Mouse (Mus musculus): Measurements from ENCODE around the gene Il11ra1. TPM values are rescaled to one million over a fixed set of nuclear protein-coding genes. Genes with fewer than 3 reads are reported as not detected.
A peak's percentile ranks its signal among the peaks of the same experiment; 100 is the strongest.
"Not testable (repeated sequence)": the region's sequence is repeated elsewhere in the genome, so short reads cannot be mapped to it uniquely, and the experiment has no call there.

Il11ra1 gene
- polyA plus RNA-seq (2012; rRNA removed) (247 and 316 TPM in 2 replicates), polyA plus RNA-seq (2014; fragmentation: Nextera tagmentation; extraction: Ambion mirVana) (384 and 431 TPM in 2 replicates)

GRCm38 (mm10) chr4:41699783-41700182, at the start of gene Il11ra1:
Gene Il11ra1 (plus strand): TSS chr4:41699989.
- WGBS = 74% methylated on average over 8 of the region's 10 CpGs
- H3K36me3 ChIP-seq (ENCODE audit: control insufficient read depth, insufficient read depth, low read length); H3K27ac ChIP-seq (replicated peaks; ENCODE audit: low read depth, low read length); H3K27me3 ChIP-seq (ENCODE audit: control insufficient read depth, insufficient read depth, low read length); ATAC-seq (ENCODE audit: low FRiP score, low read depth); H3K9ac ChIP-seq (ENCODE audit: low read depth, low read length, severe bottlenecking); DNase-seq (ENCODE audit: low spot score); H3K4me1 ChIP-seq (ENCODE audit: control insufficient read depth, insufficient read depth, low read length); H3K4me3 ChIP-seq (replicated peaks; ENCODE audit: low read length); H3K9me3 ChIP-seq (ENCODE audit: control insufficient read depth, low read length): not testable (repeated sequence)
- peak within 1 kb of the TSS; percentile 25; the same call in 1 of the 2 replicates for H3K4me2 ChIP-seq (replicated peaks; ENCODE audit: low read depth, low read length, severe bottlenecking)

- Histone ChIP-seq H3K4me2 (replicated peaks; ENCODE audit: low read depth, low read length, severe bottlenecking) (no peak overlapping the region), H3K4me3 (replicated peaks; ENCODE audit: low read length) (no peak overlapping the region), H3K27me3 (ENCODE audit: control insufficient read depth, insufficient read depth, low read length) (0 out of 2 replicates have a peak, but pooled peaks cover 17% of the 10 kb centered on the region), H3K27ac (replicated peaks; ENCODE audit: low read depth, low read length) (no peak overlapping the region), H3K9ac (ENCODE audit: low read depth, low read length, severe bottlenecking) (no peak overlapping the region), H3K9me3 (ENCODE audit: control insufficient read depth, low read length) (no peaks in the 10 kb centered on the region), H3K36me3 (ENCODE audit: control insufficient read depth, insufficient read depth, low read length) (no peaks in the 10 kb centered on the region), H3K4me1 (ENCODE audit: control insufficient read depth, insufficient read depth, low read length) (no peaks in the 10 kb centered on the region)
- ATAC-seq (ENCODE audit: low FRiP score, low read depth) (no peak), DNase-seq (ENCODE audit: low spot score) (peak; percentile 58)
- no peak for TF ChIP-seq POLR2A (IDR thresholded peaks at IDR 0.05; ENCODE audit: borderline replicate concordance, extremely low read depth, insufficient read depth, insufficient read length)
- WGBS = 36% methylated on average over 6 of the region's 6 CpGs
Measured at GRCm38 (mm10) chr4:41653296-41653695, 46.5 kb upstream of the Il11ra1 start.

GRCm38 (mm10) chr4:41653730-41654129, 46.1 kb upstream of the Il11ra1 start:
- H3K9me3 ChIP-seq (ENCODE audit: control insufficient read depth, low read length) = no peaks in the 10 kb centered on the region
- no peaks in the 10 kb centered on the region for H3K36me3 ChIP-seq (ENCODE audit: control insufficient read depth, insufficient read depth, low read length)
- H3K4me2 ChIP-seq (replicated peaks; ENCODE audit: low read depth, low read length, severe bottlenecking) = no peak overlapping the region
- H3K4me1 ChIP-seq (ENCODE audit: control insufficient read depth, insufficient read depth, low read length) = peaks cover 2% of the 10 kb centered on the region
- ATAC-seq (ENCODE audit: low FRiP score, low read depth) (no peak), DNase-seq (ENCODE audit: low spot score) (no peak)
- TF ChIP-seq POLR2A (IDR thresholded peaks at IDR 0.05; ENCODE audit: borderline replicate concordance, extremely low read depth, insufficient read depth, insufficient read length) = no peak
- no peak overlapping the region for H3K4me3 ChIP-seq (replicated peaks; ENCODE audit: low read length)
- 0 out of 2 replicates have a peak, but pooled peaks cover 17% of the 10 kb centered on the region for H3K27me3 ChIP-seq (ENCODE audit: control insufficient read depth, insufficient read depth, low read length)
- no peak overlapping the region for H3K9ac ChIP-seq (ENCODE audit: low read depth, low read length, severe bottlenecking)
- 59% methylated on average over 6 of the region's 6 CpGs for WGBS
- H3K27ac ChIP-seq (replicated peaks; ENCODE audit: low read depth, low read length) = no peak overlapping the region

DNA sequence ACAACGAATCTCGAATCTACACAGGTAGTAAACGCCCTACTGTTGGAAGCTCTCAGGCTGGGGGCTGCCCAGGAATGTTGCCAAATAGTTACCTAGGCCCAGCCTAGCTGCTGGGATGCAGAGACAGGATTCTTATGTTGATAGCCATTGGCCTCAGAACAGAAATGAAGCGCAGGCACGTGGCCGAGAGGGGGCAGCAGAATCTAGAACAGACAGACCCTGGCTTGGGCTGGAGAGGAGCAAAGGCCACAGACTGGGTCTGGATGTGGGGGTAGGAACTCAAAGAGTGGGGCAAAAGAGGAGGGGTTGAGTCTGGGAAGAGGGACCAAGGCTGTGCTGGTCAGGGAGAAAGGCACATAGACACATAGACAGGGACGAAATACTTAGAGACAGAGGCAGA, 45.6 kb upstream of the Il11ra1 start:
- 0 out of 2 replicates have a peak, but pooled peaks cover 17% of the 10 kb centered on the region for H3K27me3 ChIP-seq (ENCODE audit: control insufficient read depth, insufficient read depth, low read length)
- TF ChIP-seq POLR2A (IDR thresholded peaks at IDR 0.05; ENCODE audit: borderline replicate concordance, extremely low read depth, insufficient read depth, insufficient read length) = no peak
- DNase-seq (ENCODE audit: low spot score) = no peak

GRCm38 (mm10) chr4:41655525-41655924, 44.3 kb upstream of the Il11ra1 start:
- DNase-seq (ENCODE audit: low spot score) (no peak), ATAC-seq (ENCODE audit: low FRiP score, low read depth) (no peak)
- TF ChIP-seq POLR2A (IDR thresholded peaks at IDR 0.05; ENCODE audit: borderline replicate concordance, extremely low read depth, insufficient read depth, insufficient read length) = no peak
- no peaks in the 10 kb centered on the region for H3K36me3 ChIP-seq (ENCODE audit: control insufficient read depth, insufficient read depth, low read length)
- H3K9me3 ChIP-seq (ENCODE audit: control insufficient read depth, low read length) = no peaks in the 10 kb centered on the region
- H3K27me3 ChIP-seq (ENCODE audit: control insufficient read depth, insufficient read depth, low read length) = 0 out of 2 replicates have a peak, but pooled peaks cover 17% of the 10 kb centered on the region
- WGBS = 51% methylated on average over 2 of the region's 2 CpGs
- no peak overlapping the region for H3K9ac ChIP-seq (ENCODE audit: low read depth, low read length, severe bottlenecking)
- H3K4me2 ChIP-seq (replicated peaks; ENCODE audit: low read depth, low read length, severe bottlenecking) = no peak overlapping the region
- H3K4me1 ChIP-seq (ENCODE audit: control insufficient read depth, insufficient read depth, low read length) = peaks cover 19% of the 10 kb centered on the region
- H3K4me3 ChIP-seq (replicated peaks; ENCODE audit: low read length) = no peak overlapping the region
- H3K27ac ChIP-seq (replicated peaks; ENCODE audit: low read depth, low read length) = no peak overlapping the region

More for the DNA sequence above, 45.6 kb upstream of the Il11ra1 start:
- no peak overlapping the region for H3K4me3 ChIP-seq (replicated peaks; ENCODE audit: low read length)
- 18% methylated on average over 7 of the region's 7 CpGs for WGBS
- H3K9ac ChIP-seq (ENCODE audit: low read depth, low read length, severe bottlenecking) = no peak overlapping the region
- H3K4me1 ChIP-seq (ENCODE audit: control insufficient read depth, insufficient read depth, low read length) = peaks cover 6% of the 10 kb centered on the region
- H3K36me3 ChIP-seq (ENCODE audit: control insufficient read depth, insufficient read depth, low read length) = no peaks in the 10 kb centered on the region
- H3K4me2 ChIP-seq (replicated peaks; ENCODE audit: low read depth, low read length, severe bottlenecking) = no peak overlapping the region
- ATAC-seq (ENCODE audit: low FRiP score, low read depth) = no peak
- no peak overlapping the region for H3K27ac ChIP-seq (replicated peaks; ENCODE audit: low read depth, low read length)
- no peaks in the 10 kb centered on the region for H3K9me3 ChIP-seq (ENCODE audit: control insufficient read depth, low read length)

All from limb, embryonic 14.5 days (tissue).